11 mouse cellular contexts compared by ENCODE assay signal in genomic region chr10:117397106-117397625, GRCm38 (mm10). TPM values are rescaled to one million over a fixed set of nuclear protein-coding genes. Genes with fewer than 3 reads are reported as not detected.
DNase-seq lines count a peak whose midpoint lies in the region; ATAC-seq lines count a peak whose summit lies in the region.
"Had no signal": no experiment of that assay in that cellular context is flagged by ENCODE, and none has a peak within 500 bp of the region (broad histone marks: within the 10 kb centered on the region; RNA-seq: fewer than 3 reads in every experiment).

No protein-coding gene starts in this region.

- no peak for ATAC-seq in kidney, embryonic 14.5 days (ENCODE audit: low FRiP score, low TSS enrichment)
- no peak for ATAC-seq in stomach, embryonic 16.5 days (ENCODE audit: insufficient read depth, low FRiP score)

- H3K27ac ChIP-seq in kidney, embryonic 14.5 days (ENCODE audit: low read depth, low read length) = no peak overlapping the region
- no peak overlapping the region for H3K27ac ChIP-seq in stomach, embryonic 16.5 days (ENCODE audit: low read length)
- H3K27ac ChIP-seq: midbrain, embryonic 12.5 days had no signal

- no peak overlapping the region for H3K9ac ChIP-seq in kidney, embryonic 14.5 days (ENCODE audit: low read depth, low read length)
- H3K9ac ChIP-seq in stomach, embryonic 16.5 days (ENCODE audit: low read length) = no peak overlapping the region; the same call in 1 of the 2 replicates
- H3K9ac ChIP-seq: midbrain, embryonic 12.5 days had no signal

- H3K36me3 ChIP-seq in kidney, embryonic 14.5 days (ENCODE audit: control insufficient read depth, insufficient read depth, low read length) = no peaks in the 10 kb centered on the region
- H3K36me3 ChIP-seq in stomach, embryonic 16.5 days (ENCODE audit: control insufficient read depth, insufficient read depth, low read length) = no peaks in the 10 kb centered on the region
- H3K36me3 ChIP-seq: midbrain, embryonic 12.5 days had no signal

- intact Hi-C loops in left cerebral cortex, postnatal 36 days (cut with DNase I) = no loop called here

- peaks cover 4% of the 10 kb centered on the region; the same call in 1 of the 2 replicates for H3K4me1 ChIP-seq in kidney, embryonic 14.5 days (ENCODE audit: control insufficient read depth, insufficient read depth, low read length)
- H3K4me1 ChIP-seq in stomach, embryonic 16.5 days (ENCODE audit: control insufficient read depth, insufficient read depth, low read length) = 0 out of 2 replicates have a peak, but pooled peaks cover 3% of the 10 kb centered on the region

- H3K27me3 ChIP-seq in kidney, embryonic 14.5 days (ENCODE audit: control insufficient read depth, insufficient read depth, low read length) = no peaks in the 10 kb centered on the region
- no peaks in the 10 kb centered on the region for H3K27me3 ChIP-seq in stomach, embryonic 16.5 days (ENCODE audit: control insufficient read depth, insufficient read depth, low read length)

- no peaks in the 10 kb centered on the region for H3K9me3 ChIP-seq in kidney, embryonic 14.5 days (ENCODE audit: control insufficient read depth, low read length)
- no peaks in the 10 kb centered on the region for H3K9me3 ChIP-seq in stomach, embryonic 16.5 days (replicated peaks; ENCODE audit: control insufficient read depth, low read length)
- H3K9me3 ChIP-seq: midbrain, embryonic 12.5 days had no signal

- peak overlapping the region; percentile 12 for H3K4me3 ChIP-seq in kidney, embryonic 14.5 days (ENCODE audit: low read length)
- no peak overlapping the region for H3K4me3 ChIP-seq in stomach, embryonic 16.5 days (replicated peaks; ENCODE audit: low read length)
- H3K4me3 ChIP-seq: midbrain, embryonic 12.5 days had no signal

- 54% methylated on average over 9 of the region's 10 CpGs for WGBS in kidney, embryonic 14.5 days
- 64% methylated on average over 7 of the region's 10 CpGs for WGBS in stomach, embryonic 16.5 days

- no peak overlapping the region for H3K4me2 ChIP-seq in kidney, embryonic 14.5 days (replicated peaks; ENCODE audit: low read depth, low read length)
- H3K4me2 ChIP-seq in stomach, embryonic 16.5 days (ENCODE audit: low read depth, low read length) = peak overlapping the region; percentile 37
- H3K4me2 ChIP-seq: midbrain, embryonic 12.5 days had no signal

- no peak for DNase-seq in kidney, adult 18-20 months
- peak; percentile 69 for DNase-seq in right cerebral cortex, adult 18-20 months
- DNase-seq in right cerebral cortex, postnatal 4 days = no peak
- DNase-seq in left cerebral cortex, postnatal 36 days (ENCODE audit: low spot score in 2 of 2) = peak; percentile 48 to 50
- DNase-seq in spleen, adult 18-20 months = no peak
- DNase-seq: adrenal gland, postnatal 25 days; gastrocnemius, postnatal 25 days; retina, postnatal 1 day had no signal

RNA-seq across cellular contexts. Expression of gene Cpsf6, which starts 17.4 kb away (rescaled TPM):
- 166 and 208 TPM in 2 replicates for polyA plus RNA-seq in kidney, embryonic 14.5 days (2014; fragmentation: Nextera tagmentation; extraction: Ambion mirVana)
- 100 to 1,000 TPM in 1 of 2 experiments, 10 to 100 TPM in 1; 94.5 to 120 TPM for total RNA-seq in left cerebral cortex, postnatal 36 days (2021)
- polyA plus RNA-seq in stomach, embryonic 16.5 days (2015; fragmentation: Nextera tagmentation; extraction: Ambion mirVana) = 121 and 123 TPM in 2 replicates

Comparison
In these comparisons a context has a peak if more than half of its experiments do, and no peak if none do; other contexts are left out.
1. DNase-seq: peak in right cerebral cortex, adult 18-20 months (single experiment) and left cerebral cortex, postnatal 36 days (2 of 2); none in kidney, adult 18-20 months (single experiment), right cerebral cortex, postnatal 4 days (single experiment) and spleen, adult 18-20 months (0 of 2).